Mouse (Mus musculus): ENCODE data around the gene Dynlt1b.
"Not testable (repeated sequence)": the region's sequence is repeated elsewhere in the genome, so short reads cannot be mapped to it uniquely, and the experiment has no call there.

- TF ChIP-seq CTCF (IDR thresholded peaks at IDR 0.05; ENCODE audit: control insufficient read depth, insufficient read depth, insufficient read length); MAX (IDR thresholded peaks at IDR 0.05); CEBPB (IDR thresholded peaks at IDR 0.05; ENCODE audit: low read depth); USF1 (IDR thresholded peaks at IDR 0.05; ENCODE audit: low read depth); MYOG (IDR thresholded peaks at IDR 0.05; ENCODE audit: control insufficient read depth, extremely low read depth, insufficient read length); MYOD1 (IDR thresholded peaks at IDR 0.05; ENCODE audit: control insufficient read depth, insufficient read length, low read depth): not testable (repeated sequence)
Measured at GRCm38 (mm10) chr17:6455883-6456282, 26.0 kb downstream of the Dynlt1b start.
